Mouse (Mus musculus): Measurements from ENCODE around the gene Pif1. TPM values are rescaled to one million over a fixed set of nuclear protein-coding genes. Genes with fewer than 3 reads are reported as not detected.

Gene Pif1
- polyA plus RNA-seq, 1 experiment from 2014 or later = 9.0 TPM

GRCm38 (mm10) chr9:65629025-65629766, 42.2 kb downstream of the Pif1 start, which contains the start of gene Rbpms2:
TSS of gene Rbpms2 (plus strand) at chr9:65629648.
- Histone ChIP-seq H3K9me3 (ENCODE audit: control insufficient read depth, low read length) (no peaks in the 10 kb centered on the region), H3K4me1 (ENCODE audit: control insufficient read depth, insufficient read depth, low read length) (peaks cover 14% of the 10 kb centered on the region), H3K4me2 (ENCODE audit: low read depth, low read length) (peak within 1 kb of the TSS; percentile 99), H3K9ac (ENCODE audit: low read depth, low read length) (peak within 1 kb of the TSS; percentile 76), H3K27ac (ENCODE audit: low read length) (peak within 1 kb of the TSS; percentile 70), H3K36me3 (ENCODE audit: control insufficient read depth, insufficient read depth, low read length) (no peaks in the 10 kb centered on the region), H3K27me3 (replicated peaks; ENCODE audit: control insufficient read depth, insufficient read depth, low read length) (peaks cover 17% of the 10 kb centered on the region), H3K4me3 (ENCODE audit: low read length) (peak within 1 kb of the TSS; percentile 79)
- WGBS = 2% methylated on average over 39 of the region's 40 CpGs
- ATAC-seq = no peak

GRCm38 (mm10) chr9:65629767-65630630, 43.0 kb downstream of the Pif1 start:
- peak overlapping the region; percentile 79 for H3K4me3 ChIP-seq (ENCODE audit: low read length)
- H3K4me1 ChIP-seq (ENCODE audit: control insufficient read depth, insufficient read depth, low read length) = peaks cover 14% of the 10 kb centered on the region
- peak overlapping the region; percentile 76 for H3K9ac ChIP-seq (ENCODE audit: low read depth, low read length)
- peak overlapping the region; percentile 99 for H3K4me2 ChIP-seq (ENCODE audit: low read depth, low read length)
- peaks cover 17% of the 10 kb centered on the region for H3K27me3 ChIP-seq (replicated peaks; ENCODE audit: control insufficient read depth, insufficient read depth, low read length)
- WGBS = under 1% methylated on average over 49 of the region's 83 CpGs
- peak; percentile 92 for ATAC-seq
- peak overlapping the region; percentile 70 for H3K27ac ChIP-seq (ENCODE audit: low read length)
- no peaks in the 10 kb centered on the region for H3K9me3 ChIP-seq (ENCODE audit: control insufficient read depth, low read length)
- H3K36me3 ChIP-seq (ENCODE audit: control insufficient read depth, insufficient read depth, low read length) = no peaks in the 10 kb centered on the region

GRCm38 (mm10) chr9:65630631-65631353, 43.8 kb downstream of the Pif1 start:
- Histone ChIP-seq H3K4me1 (ENCODE audit: control insufficient read depth, insufficient read depth, low read length) (peaks cover 14% of the 10 kb centered on the region), H3K27ac (ENCODE audit: low read length) (0 out of 2 replicates have a peak overlapping the region, but pooled peaks have one; percentile 33), H3K4me2 (ENCODE audit: low read depth, low read length) (peak overlapping the region; percentile 99), H3K9ac (ENCODE audit: low read depth, low read length) (peak overlapping the region; percentile 76), H3K4me3 (ENCODE audit: low read length) (peak overlapping the region; percentile 79), H3K27me3 (replicated peaks; ENCODE audit: control insufficient read depth, insufficient read depth, low read length) (peaks cover 17% of the 10 kb centered on the region), H3K36me3 (ENCODE audit: control insufficient read depth, insufficient read depth, low read length) (no peaks in the 10 kb centered on the region), H3K9me3 (ENCODE audit: control insufficient read depth, low read length) (no peaks in the 10 kb centered on the region)
- ATAC-seq = peak; percentile 72
- WGBS = under 1% methylated on average over 47 of the region's 78 CpGs

GRCm38 (mm10) chr9:65631354-65632021, 44.5 kb downstream of the Pif1 start:
- Histone ChIP-seq H3K4me1 (ENCODE audit: control insufficient read depth, insufficient read depth, low read length) (peaks cover 14% of the 10 kb centered on the region), H3K27ac (ENCODE audit: low read length) (0 out of 2 replicates have a peak overlapping the region, but pooled peaks have one; percentile 23), H3K4me3 (ENCODE audit: low read length) (peak overlapping the region; percentile 79), H3K4me2 (ENCODE audit: low read depth, low read length) (peak overlapping the region; percentile 99), H3K27me3 (replicated peaks; ENCODE audit: control insufficient read depth, insufficient read depth, low read length) (peaks cover 17% of the 10 kb centered on the region), H3K9me3 (ENCODE audit: control insufficient read depth, low read length) (no peaks in the 10 kb centered on the region), H3K36me3 (ENCODE audit: control insufficient read depth, insufficient read depth, low read length) (no peaks in the 10 kb centered on the region), H3K9ac (ENCODE audit: low read depth, low read length) (peak overlapping the region; percentile 76)
- ATAC-seq = no peak
- WGBS = 45% methylated on average over 16 of the region's 16 CpGs

- no peaks in the 10 kb centered on the region for H3K36me3 ChIP-seq (ENCODE audit: control insufficient read depth, insufficient read depth, low read length)
- H3K9ac ChIP-seq (ENCODE audit: low read depth, low read length) = no peak overlapping the region
- no peak overlapping the region for H3K27ac ChIP-seq (ENCODE audit: low read length)
- ATAC-seq = no peak
- H3K9me3 ChIP-seq (ENCODE audit: control insufficient read depth, low read length) = no peaks in the 10 kb centered on the region
- H3K27me3 ChIP-seq (replicated peaks; ENCODE audit: control insufficient read depth, insufficient read depth, low read length) = peaks cover 8% of the 10 kb centered on the region; the same call in 1 of the 2 replicates
- H3K4me3 ChIP-seq (ENCODE audit: low read length) = no peak overlapping the region
- 83% methylated on average over 1 of the region's 1 CpGs for WGBS
- H3K4me2 ChIP-seq (ENCODE audit: low read depth, low read length) = no peak overlapping the region
- peaks cover 11% of the 10 kb centered on the region; the same call in 1 of the 2 replicates for H3K4me1 ChIP-seq (ENCODE audit: control insufficient read depth, insufficient read depth, low read length)
Observed at GRCm38 (mm10) chr9:65635766-65636165, 48.8 kb downstream of the Pif1 start.

- Histone ChIP-seq H3K27me3 (replicated peaks; ENCODE audit: control insufficient read depth, insufficient read depth, low read length) (peaks cover under 1% of the 10 kb centered on the region; the same call in 1 of the 2 replicates), H3K9me3 (ENCODE audit: control insufficient read depth, low read length) (no peaks in the 10 kb centered on the region), H3K4me3 (ENCODE audit: low read length) (no peak overlapping the region), H3K9ac (ENCODE audit: low read depth, low read length) (no peak overlapping the region), H3K36me3 (ENCODE audit: control insufficient read depth, insufficient read depth, low read length) (no peaks in the 10 kb centered on the region), H3K27ac (ENCODE audit: low read length) (no peak overlapping the region), H3K4me2 (ENCODE audit: low read depth, low read length) (no peak overlapping the region), H3K4me1 (ENCODE audit: control insufficient read depth, insufficient read depth, low read length) (peaks cover 10% of the 10 kb centered on the region; the same call in 1 of the 2 replicates)
- WGBS = 86% methylated on average over 4 of the region's 4 CpGs
- ATAC-seq = no peak
Observed at GRCm38 (mm10) chr9:65636926-65637325, 50.0 kb downstream of the Pif1 start.

- no peak overlapping the region for H3K4me2 ChIP-seq (ENCODE audit: low read depth, low read length)
- ATAC-seq = peak; percentile 23; the same call in 1 of the 2 replicates
- H3K4me1 ChIP-seq (ENCODE audit: control insufficient read depth, insufficient read depth, low read length) = peaks cover 10% of the 10 kb centered on the region; the same call in 1 of the 2 replicates
- peak overlapping the region; percentile 11; the same call in 1 of the 2 replicates for H3K9ac ChIP-seq (ENCODE audit: low read depth, low read length)
- H3K27ac ChIP-seq (ENCODE audit: low read length) = peak overlapping the region; percentile 10; the same call in 1 of the 2 replicates
- no peaks in the 10 kb centered on the region for H3K9me3 ChIP-seq (ENCODE audit: control insufficient read depth, low read length)
- WGBS = 54% methylated on average over 5 of the region's 5 CpGs
- H3K4me3 ChIP-seq (ENCODE audit: low read length) = no peak overlapping the region
- H3K27me3 ChIP-seq (replicated peaks; ENCODE audit: control insufficient read depth, insufficient read depth, low read length) = no peaks in the 10 kb centered on the region
- H3K36me3 ChIP-seq (ENCODE audit: control insufficient read depth, insufficient read depth, low read length) = no peaks in the 10 kb centered on the region
Observed at GRCm38 (mm10) chr9:65639065-65639464, 52.1 kb downstream of the Pif1 start.

- no peak overlapping the region for H3K4me3 ChIP-seq (ENCODE audit: low read length)
- H3K9ac ChIP-seq (ENCODE audit: low read depth, low read length) = no peak overlapping the region
- H3K9me3 ChIP-seq (ENCODE audit: control insufficient read depth, low read length) = no peaks in the 10 kb centered on the region
- ATAC-seq = no peak
- H3K27ac ChIP-seq (ENCODE audit: low read length) = no peak overlapping the region
- WGBS = 22% methylated on average over 5 of the region's 5 CpGs
- H3K4me1 ChIP-seq (ENCODE audit: control insufficient read depth, insufficient read depth, low read length) = peaks cover 11% of the 10 kb centered on the region
- no peaks in the 10 kb centered on the region for H3K27me3 ChIP-seq (replicated peaks; ENCODE audit: control insufficient read depth, insufficient read depth, low read length)
- H3K4me2 ChIP-seq (ENCODE audit: low read depth, low read length) = no peak overlapping the region
- H3K36me3 ChIP-seq (ENCODE audit: control insufficient read depth, insufficient read depth, low read length) = no peaks in the 10 kb centered on the region
Observed at GRCm38 (mm10) chr9:65640838-65641410, 54.0 kb downstream of the Pif1 start.

Data from intestine, embryonic 16.5 days (tissue).